Mouse (Mus musculus): ENCODE results near the gene Timeless. TPM values are rescaled to one million over a fixed set of nuclear protein-coding genes. Genes with fewer than 3 reads are reported as not detected.
"Not testable (repeated sequence)": the region's sequence is repeated elsewhere in the genome, so short reads cannot be mapped to it uniquely, and the experiment has no call there.

The Timeless gene
- polyA plus RNA-seq, 1 experiment: 4.8 TPM

DNA sequence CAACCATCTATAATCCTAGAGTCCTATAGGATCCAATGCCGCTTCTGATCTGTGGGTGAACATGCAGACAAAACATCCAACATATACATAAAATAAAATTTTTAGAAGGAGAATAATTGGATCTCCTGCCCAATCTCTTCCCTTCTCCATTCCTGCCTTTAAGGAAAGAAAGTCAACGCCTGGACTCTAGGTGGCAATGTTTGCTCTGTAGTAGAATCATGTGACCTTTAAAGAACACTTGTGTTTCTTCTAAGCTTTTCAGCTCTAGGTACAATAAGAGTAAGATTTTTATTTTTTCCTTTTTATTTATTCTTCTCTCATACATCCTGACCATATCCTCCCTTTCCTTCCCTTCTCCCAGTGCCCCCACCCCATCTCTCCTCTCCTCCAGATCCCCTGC, 40.0 kb downstream of the Timeless start:
- no peak for TF ChIP-seq POLR2A (IDR thresholded peaks at IDR 0.05; ENCODE audit: low read depth, low read length)
- DNase-seq (ENCODE audit: low read depth in 1 of 2, low spot score in 2 of 2): no peak
- no peak overlapping the region for H3K4me3 ChIP-seq (ENCODE audit: extremely low read depth, insufficient read depth, insufficient read length)
- no peaks in the 10 kb centered on the region for H3K27me3 ChIP-seq (ENCODE audit: control insufficient read depth, insufficient read depth, low read length)
- no peak overlapping the region for H3K27ac ChIP-seq (ENCODE audit: insufficient read depth, low read length)
- WGBS: 70% methylated on average over 2 of the region's 2 CpGs
- peaks cover 6% of the 10 kb centered on the region for H3K36me3 ChIP-seq (ENCODE audit: control insufficient read depth, insufficient read depth, low read length)
- no peaks in the 10 kb centered on the region; the same call in 1 of the 2 replicates for H3K4me1 ChIP-seq (ENCODE audit: control insufficient read depth, insufficient read depth, insufficient read length)

- WGBS: 82% methylated on average over 6 of the region's 7 CpGs
These were observed 41.1 kb downstream of the Timeless start for GRCm38 (mm10) chr10:128272819-128273439.

DNA sequence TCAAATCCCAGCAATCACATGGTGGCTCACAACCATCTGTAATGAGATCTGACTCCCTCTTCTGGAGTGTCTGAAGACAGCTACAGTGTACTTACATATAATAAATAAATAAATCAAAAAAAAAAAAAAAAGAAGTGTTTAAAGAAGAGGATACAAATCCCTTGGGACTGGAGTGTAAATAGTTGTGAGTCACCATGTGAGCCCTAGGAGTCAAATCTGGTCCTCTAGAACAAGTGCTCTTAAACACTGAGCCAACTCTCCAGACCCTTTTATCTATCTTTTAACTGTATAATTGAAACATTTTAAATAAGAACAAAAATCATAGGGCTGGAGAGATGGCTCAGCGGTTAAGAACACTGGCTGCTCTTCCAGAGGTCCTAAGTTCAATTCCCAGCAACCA, 43.5 kb downstream of the Timeless start:
- H3K27me3 ChIP-seq (ENCODE audit: control insufficient read depth, insufficient read depth, low read length); H3K4me3 ChIP-seq (ENCODE audit: extremely low read depth, insufficient read depth, insufficient read length); H3K27ac ChIP-seq (ENCODE audit: insufficient read depth, low read length); H3K4me1 ChIP-seq (ENCODE audit: control insufficient read depth, insufficient read depth, insufficient read length); DNase-seq (ENCODE audit: low read depth in 1 of 2, low spot score in 2 of 2): not testable (repeated sequence)
- peaks cover 31% of the 10 kb centered on the region for H3K36me3 ChIP-seq (ENCODE audit: control insufficient read depth, insufficient read depth, low read length)
- 95% methylated on average over 1 of the region's 1 CpGs for WGBS

More at GRCm38 (mm10) chr10:128272819-128273439, 41.1 kb downstream of the Timeless start:
- not testable (repeated sequence) for H3K27ac ChIP-seq (ENCODE audit: insufficient read depth, low read length); DNase-seq (ENCODE audit: low read depth in 1 of 2, low spot score in 2 of 2); H3K4me3 ChIP-seq (ENCODE audit: extremely low read depth, insufficient read depth, insufficient read length); H3K27me3 ChIP-seq (ENCODE audit: control insufficient read depth, insufficient read depth, low read length); H3K4me1 ChIP-seq (ENCODE audit: control insufficient read depth, insufficient read depth, insufficient read length)
- peaks cover 14% of the 10 kb centered on the region for H3K36me3 ChIP-seq (ENCODE audit: control insufficient read depth, insufficient read depth, low read length)

DNA sequence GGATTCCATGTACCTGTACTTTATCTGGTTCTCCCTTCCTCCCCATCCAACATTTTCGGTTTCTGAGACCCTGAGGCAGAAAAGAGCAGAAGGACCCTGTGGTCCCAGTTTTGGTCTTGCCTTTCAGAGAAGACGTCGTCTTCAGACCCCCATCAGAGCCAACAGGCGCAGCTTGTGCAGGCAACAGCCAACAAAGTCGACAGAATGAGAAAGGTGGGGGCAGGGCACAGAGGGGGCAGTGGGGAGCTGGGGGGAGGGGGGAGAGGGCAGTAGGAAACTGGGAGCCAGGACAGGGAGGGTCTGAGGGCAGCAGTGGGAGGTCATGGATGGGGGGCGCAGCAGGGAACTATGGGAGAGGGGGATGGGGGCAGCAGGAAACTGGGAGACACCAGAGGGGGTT, 46.3 kb downstream of the Timeless start:
- WGBS: 88% methylated on average over 6 of the region's 6 CpGs
- no peak overlapping the region for H3K27ac ChIP-seq (ENCODE audit: insufficient read depth, low read length)
- TF ChIP-seq CTCF (IDR thresholded peaks at IDR 0.05; ENCODE audit: extremely low read depth, insufficient read depth, insufficient read length, insufficient replicate concordance) (no peak), POLR2A (IDR thresholded peaks at IDR 0.05; ENCODE audit: low read depth, low read length) (no peak)
- peaks cover 47% of the 10 kb centered on the region for H3K36me3 ChIP-seq (ENCODE audit: control insufficient read depth, insufficient read depth, low read length)
- DNase-seq (ENCODE audit: low read depth in 1 of 2, low spot score in 2 of 2): no peak
- no peak overlapping the region for H3K4me3 ChIP-seq (ENCODE audit: extremely low read depth, insufficient read depth, insufficient read length)
- H3K4me1 ChIP-seq (ENCODE audit: control insufficient read depth, insufficient read depth, insufficient read length): no peaks in the 10 kb centered on the region
- no peaks in the 10 kb centered on the region for H3K27me3 ChIP-seq (ENCODE audit: control insufficient read depth, insufficient read depth, low read length)

- Histone ChIP-seq H3K36me3 (ENCODE audit: control insufficient read depth, insufficient read depth, low read length) (peaks cover 65% of the 10 kb centered on the region), H3K27ac (ENCODE audit: insufficient read depth, low read length) (no peak overlapping the region), H3K27me3 (ENCODE audit: control insufficient read depth, insufficient read depth, low read length) (no peaks in the 10 kb centered on the region), H3K4me1 (ENCODE audit: control insufficient read depth, insufficient read depth, insufficient read length) (no peaks in the 10 kb centered on the region), H3K4me3 (ENCODE audit: extremely low read depth, insufficient read depth, insufficient read length) (no peak overlapping the region)
- no peak for TF ChIP-seq POLR2A (IDR thresholded peaks at IDR 0.05; ENCODE audit: low read depth, low read length)
- TF ChIP-seq CTCF (IDR thresholded peaks at IDR 0.05; ENCODE audit: extremely low read depth, insufficient read depth, insufficient read length, insufficient replicate concordance): no peak
- no peak for DNase-seq (ENCODE audit: low read depth in 1 of 2, low spot score in 2 of 2)
- 90% methylated on average over 6 of the region's 6 CpGs for WGBS
These were observed 49.1 kb downstream of the Timeless start for GRCm38 (mm10) chr10:128280943-128281342.

DNA sequence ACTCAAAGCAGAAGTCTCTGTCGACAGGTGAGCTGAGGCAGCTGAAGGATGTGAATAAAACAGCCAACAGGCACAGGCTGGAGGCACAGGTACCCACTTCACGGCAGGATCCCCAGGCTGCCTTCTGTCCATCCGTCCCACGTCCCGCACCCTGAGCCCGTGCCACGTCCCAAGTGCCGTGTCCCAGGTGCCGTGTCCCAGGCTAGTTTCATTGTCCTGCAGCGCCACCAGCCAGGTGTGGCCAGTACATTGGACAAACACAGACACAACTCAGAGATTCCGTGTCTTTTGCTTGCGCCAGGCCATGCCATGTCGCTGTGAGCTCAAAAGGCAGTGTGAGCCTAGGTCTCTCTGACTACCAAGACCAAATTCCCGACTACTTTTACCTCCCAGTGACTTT, 49.8 kb downstream of the Timeless start:
- DNase-seq (ENCODE audit: low read depth in 1 of 2, low spot score in 2 of 2): no peak
- WGBS: 94% methylated on average over 14 of the region's 14 CpGs
- no peak for TF ChIP-seq POLR2A (IDR thresholded peaks at IDR 0.05; ENCODE audit: low read depth, low read length)
- Histone ChIP-seq H3K4me3 (ENCODE audit: extremely low read depth, insufficient read depth, insufficient read length) (no peak overlapping the region), H3K27me3 (ENCODE audit: control insufficient read depth, insufficient read depth, low read length) (no peaks in the 10 kb centered on the region), H3K27ac (ENCODE audit: insufficient read depth, low read length) (no peak overlapping the region), H3K4me1 (ENCODE audit: control insufficient read depth, insufficient read depth, insufficient read length) (no peaks in the 10 kb centered on the region), H3K36me3 (ENCODE audit: control insufficient read depth, insufficient read depth, low read length) (peaks cover 64% of the 10 kb centered on the region)

- H3K4me3 ChIP-seq (ENCODE audit: extremely low read depth, insufficient read depth, insufficient read length): no peak overlapping the region
- peaks cover 55% of the 10 kb centered on the region for H3K36me3 ChIP-seq (ENCODE audit: control insufficient read depth, insufficient read depth, low read length)
- no peaks in the 10 kb centered on the region for H3K27me3 ChIP-seq (ENCODE audit: control insufficient read depth, insufficient read depth, low read length)
- no peak for DNase-seq (ENCODE audit: low read depth in 1 of 2, low spot score in 2 of 2)
- no peaks in the 10 kb centered on the region for H3K4me1 ChIP-seq (ENCODE audit: control insufficient read depth, insufficient read depth, insufficient read length)
- no peak for TF ChIP-seq POLR2A (IDR thresholded peaks at IDR 0.05; ENCODE audit: low read depth, low read length)
- TF ChIP-seq CTCF (IDR thresholded peaks at IDR 0.05; ENCODE audit: extremely low read depth, insufficient read depth, insufficient read length, insufficient replicate concordance): no peak
- no peak overlapping the region for H3K27ac ChIP-seq (ENCODE audit: insufficient read depth, low read length)
- WGBS: 94% methylated on average over 20 of the region's 20 CpGs
These were observed 51.1 kb downstream of the Timeless start for GRCm38 (mm10) chr10:128282886-128283450.
